Mouse (Mus musculus) bone marrow, adult 2 months (tissue): ENCODE measurements around the gene Cep128.

Source experiments
- CTCF ChIP-seq: fragments of 200-500 bp; IDR thresholded peaks from 2 replicates; pipeline ENCODE4 v1.5.1; 2011; ENCODE audit warnings: low read length, control low read depth; ENCODE audit not compliant: control insufficient read depth, insufficient read depth
- POLR2A ChIP-seq: fragments of 200-500 bp; IDR thresholded peaks from 2 replicates; pipeline ENCODE4 v1.6.1; 2011; ENCODE audit warnings: low read depth, mild to moderate bottlenecking, control low read depth, low read length, borderline replicate concordance; ENCODE audit not compliant: control insufficient read depth

GRCm38 (mm10) chr12:91426499-91426898 is 42.3 kb upstream of the Cep128 start:
- no peak for TF ChIP-seq CTCF
- TF ChIP-seq POLR2A: no peak
